Mouse (Mus musculus) brain, embryonic 14.5 days (tissue): ENCODE measurements around the gene Gm10719.
"Not testable (repeated sequence)": the region's sequence is repeated elsewhere in the genome, so short reads cannot be mapped to it uniquely, and the experiment has no call there.

Experiments used
- CTCF ChIP-seq: fragments of 200-500 bp; IDR thresholded peaks from 2 replicates; pipeline ENCODE4 v1.5.1; 2012; ENCODE audit warnings: inconsistent platforms, mild to moderate bottlenecking, moderate library complexity, borderline replicate concordance; ENCODE audit not compliant: insufficient read depth, insufficient read length; ENCODE audit errors: extremely low read depth
- POLR2A ChIP-seq: fragments of 200-500 bp; IDR thresholded peaks from 2 replicates; pipeline ENCODE4 v1.6.1; 2012; ENCODE audit warnings: mild to moderate bottlenecking, inconsistent platforms, borderline replicate concordance; ENCODE audit not compliant: poor library complexity, insufficient read depth, insufficient read length, severe bottlenecking; ENCODE audit errors: extremely low read depth

DNA sequence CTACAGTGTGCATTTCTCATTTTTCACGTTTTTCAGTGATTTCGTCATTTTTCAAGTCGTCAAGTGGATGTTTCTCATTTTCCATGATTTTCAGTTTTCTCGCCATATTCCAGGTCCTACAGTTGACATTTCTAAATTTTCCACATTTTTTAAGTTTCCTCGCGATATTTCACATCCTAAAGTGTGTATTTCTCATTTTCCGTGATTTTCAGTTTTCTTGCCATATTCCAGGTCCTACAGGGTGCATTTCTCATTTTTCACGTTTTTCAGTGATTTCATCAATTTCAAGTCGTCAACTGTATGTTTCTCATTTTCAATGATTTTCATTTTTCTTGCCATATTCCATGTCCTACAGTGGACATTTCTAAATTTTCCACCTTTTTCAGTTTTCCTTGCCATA is at the start of gene Gm10719:
- TF ChIP-seq CTCF, POLR2A: not testable (repeated sequence)
